Mouse (Mus musculus) thymus, postnatal 36 days (tissue): Measurements from ENCODE around the gene Elp6.
A peak's percentile ranks its signal among the peaks of the same experiment; 100 is the strongest.

Experiments used
- DNase-seq, 2 experiments: peaks; one replicate each; pipeline ENCODE4 v3.0.0; 2022; ENCODE audit warnings: mixed read lengths in 2 of 2

The Elp6 gene

DNA sequence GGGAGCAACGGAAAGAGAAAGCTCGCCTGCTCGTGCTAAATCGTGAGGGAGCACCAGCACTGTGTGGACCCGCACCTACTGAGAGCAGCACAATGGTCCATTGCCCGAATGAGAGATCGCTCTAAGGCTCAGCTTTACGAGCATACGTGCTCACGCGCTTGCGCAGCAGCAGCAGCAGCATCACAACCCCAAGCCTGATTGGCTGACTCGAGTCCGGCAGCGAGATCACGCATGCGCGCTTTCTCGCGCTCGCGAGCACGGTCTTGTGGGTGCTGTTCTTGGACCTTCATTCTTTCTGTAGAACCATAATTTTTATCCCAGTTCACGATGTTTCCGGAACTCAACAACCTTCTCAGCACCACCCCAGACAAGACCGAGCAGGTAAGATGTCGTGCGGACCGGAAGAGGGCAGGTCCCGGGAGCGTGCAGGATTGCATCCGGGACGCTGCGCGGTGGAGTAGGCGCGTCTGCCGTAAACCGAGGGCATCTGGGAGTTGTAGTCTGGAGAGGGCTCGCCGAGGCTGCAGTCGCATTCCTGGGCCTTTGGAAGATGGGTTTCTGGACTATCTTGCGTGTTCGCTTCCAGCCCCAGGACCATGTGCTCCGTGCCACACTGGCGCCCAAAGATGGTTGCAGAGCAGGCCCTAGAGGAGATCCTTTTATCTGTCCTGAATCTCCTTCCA, at the start of gene Elp6:
Gene Elp6, plus strand, starts transcription at position 205 of the 683 bp plus-strand sequence.
- peak; percentile 88 for DNase-seq

DNA sequence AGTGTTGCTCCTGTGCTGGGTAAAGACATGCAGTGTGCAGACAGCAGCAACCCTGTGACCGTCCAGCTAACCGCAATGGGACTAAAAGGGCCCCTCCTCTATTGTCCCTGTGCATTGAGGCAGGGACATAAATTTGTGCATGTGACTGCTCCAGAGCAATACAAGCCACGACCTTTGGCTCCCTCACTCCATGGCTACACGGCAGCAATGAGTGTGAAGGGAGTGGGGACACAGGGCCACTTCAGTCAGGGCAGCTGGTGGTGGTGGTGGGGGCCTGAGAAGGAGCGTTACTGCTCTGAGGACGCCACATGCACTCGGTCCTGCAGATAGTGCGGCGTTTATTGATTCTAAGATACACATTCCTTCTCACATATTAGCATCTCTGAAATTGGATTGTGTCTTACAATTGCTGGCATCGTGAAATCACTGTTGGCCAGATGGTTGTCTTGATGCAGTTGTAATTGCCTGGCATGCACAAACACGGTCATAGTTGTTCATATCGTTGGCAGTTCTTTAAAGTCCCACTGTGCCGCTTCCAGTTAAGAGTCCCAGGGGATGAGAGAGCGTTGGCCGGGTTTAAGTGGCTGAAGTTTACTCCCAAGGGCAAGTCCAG, 49.5 kb upstream of the Elp6 start:
- no peak for DNase-seq

DNA sequence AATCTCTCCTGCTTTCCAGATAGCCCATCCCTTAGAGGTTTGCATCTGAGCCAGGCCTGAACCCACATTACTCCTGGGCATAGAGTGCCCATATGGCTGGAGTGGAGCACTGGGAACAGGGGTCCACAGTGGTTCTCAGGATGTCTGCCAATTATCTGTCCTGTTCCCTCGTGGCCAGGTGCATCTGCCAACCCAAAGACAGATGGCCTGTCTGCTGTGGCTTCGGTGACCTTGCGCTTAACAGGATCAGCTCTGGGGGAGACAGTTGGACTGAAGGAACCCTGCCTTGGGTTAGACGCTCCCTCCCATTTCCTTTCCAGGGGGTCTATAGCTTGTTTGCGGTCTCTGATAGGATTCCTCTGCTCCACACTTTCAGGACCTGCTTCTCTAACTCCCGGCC, 46.3 kb upstream of the Elp6 start:
- DNase-seq, result no peak

DNA sequence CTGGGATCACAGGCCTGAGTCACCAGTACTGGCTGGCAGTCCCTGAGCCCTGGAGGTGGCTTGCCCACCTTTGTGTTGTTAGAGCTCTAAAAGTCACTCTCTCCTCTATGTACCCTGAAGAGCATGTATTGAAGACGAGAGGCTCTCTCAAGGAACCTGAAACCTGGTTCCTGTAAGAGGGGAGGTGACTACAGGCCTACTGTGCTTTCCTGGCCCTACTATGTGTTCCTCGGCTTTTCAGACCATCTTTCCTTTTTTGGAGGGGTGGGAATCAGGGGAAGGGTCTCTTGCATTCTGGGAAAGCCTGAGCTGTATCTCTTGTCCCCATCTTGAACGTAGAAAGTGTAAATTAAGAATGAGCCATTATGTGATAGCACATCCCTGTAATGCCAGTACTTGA, 45.9 kb upstream of the Elp6 start:
- no peak for DNase-seq

DNA sequence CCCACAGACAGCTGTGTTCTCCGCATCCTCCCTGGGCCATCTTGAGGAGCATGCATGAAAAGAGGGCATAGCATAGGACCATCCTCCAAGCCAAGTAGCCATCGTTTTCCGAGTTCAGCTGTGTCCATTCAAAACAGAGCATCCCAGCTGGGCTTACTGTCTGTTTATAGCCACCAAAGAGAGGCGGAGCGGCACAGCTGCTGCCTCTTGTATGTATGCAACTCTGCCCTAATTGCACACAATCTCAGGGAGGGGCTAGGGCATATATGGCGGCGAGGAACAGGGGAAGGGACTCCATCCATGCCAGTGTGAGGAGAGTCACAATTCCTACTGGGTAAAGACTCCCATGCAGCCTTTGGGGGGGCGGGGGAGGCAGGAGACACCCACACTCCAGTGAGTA, 41.8 kb upstream of the Elp6 start:
- DNase-seq, result no peak

DNA sequence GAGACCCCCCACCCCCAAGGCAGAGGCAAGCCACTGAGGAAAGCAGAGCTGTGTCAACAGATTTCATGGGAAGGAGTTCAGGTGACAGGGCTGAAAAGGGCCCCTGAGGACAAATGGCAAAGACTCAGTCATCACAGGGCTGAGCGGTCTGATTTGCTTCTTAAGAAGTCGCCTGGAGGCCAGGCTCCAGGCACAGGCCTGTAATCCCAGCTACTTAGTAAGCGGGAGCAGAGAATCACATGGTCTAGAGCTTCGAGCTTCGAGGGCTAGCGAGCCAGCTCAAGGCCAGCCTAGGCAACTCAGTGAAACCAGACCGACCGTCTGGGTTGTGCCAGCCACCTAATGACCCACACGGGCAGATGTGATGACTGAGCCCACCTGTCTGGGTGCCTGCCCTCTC, 40.0 kb upstream of the Elp6 start:
- DNase-seq, result no peak

DNA sequence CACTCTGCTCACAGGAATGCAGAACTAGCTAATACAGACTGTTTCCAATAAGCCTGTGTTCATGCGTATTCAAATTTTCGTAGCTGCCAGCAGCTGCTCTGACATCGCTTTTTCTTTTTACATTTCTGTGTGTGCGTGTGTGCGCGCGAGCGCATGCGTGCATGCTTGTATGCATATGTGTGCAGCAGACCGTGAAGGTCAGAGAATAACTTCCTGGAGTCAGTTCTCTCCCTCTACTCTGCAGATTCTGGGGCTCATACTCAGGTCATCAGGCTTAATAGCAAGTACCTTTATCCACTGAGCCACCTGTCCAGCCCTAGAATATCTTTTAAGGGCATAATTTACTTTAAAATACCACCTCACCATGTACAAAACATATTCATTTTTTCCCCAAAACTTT, 36.6 kb upstream of the Elp6 start:
- no peak for DNase-seq

DNA sequence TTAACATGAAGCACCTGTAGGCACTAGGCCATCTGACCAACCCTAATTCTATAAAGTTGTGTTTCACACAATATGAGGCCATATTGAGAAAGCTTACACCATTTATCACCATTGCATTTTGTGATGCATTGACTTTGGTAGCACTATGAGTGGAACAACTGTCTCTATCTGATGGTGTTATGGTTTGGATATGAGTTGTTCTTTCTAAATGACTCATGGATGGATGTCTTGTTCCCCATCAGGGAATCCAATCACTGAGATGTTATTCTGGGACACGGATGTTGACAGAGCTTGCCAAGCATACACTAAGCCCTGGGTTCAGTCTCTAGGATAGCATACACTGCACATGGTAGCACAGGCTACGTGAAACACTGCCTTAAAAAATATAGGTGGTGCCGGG, 32.6 kb upstream of the Elp6 start:
- no peak for DNase-seq

DNA sequence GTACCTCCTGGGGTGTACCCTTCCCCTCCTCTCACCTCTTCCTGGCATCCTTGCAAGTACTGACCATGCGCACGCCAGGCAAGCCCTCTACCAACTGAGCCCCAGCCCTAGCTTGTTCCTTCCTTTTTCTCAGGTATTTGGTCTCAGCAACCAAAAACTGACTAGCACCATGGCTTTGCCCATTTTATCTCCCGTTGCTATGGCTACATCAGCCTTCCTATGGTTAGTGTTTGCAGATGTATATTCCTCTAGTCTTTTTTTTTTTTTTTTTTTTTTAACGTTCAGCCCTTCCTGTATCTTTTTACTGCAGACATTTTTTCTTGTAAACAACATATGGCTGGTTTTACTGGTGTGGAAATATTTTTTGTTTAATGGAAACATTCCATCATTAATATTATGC, 31.5 kb upstream of the Elp6 start:
- DNase-seq, result no peak

DNA sequence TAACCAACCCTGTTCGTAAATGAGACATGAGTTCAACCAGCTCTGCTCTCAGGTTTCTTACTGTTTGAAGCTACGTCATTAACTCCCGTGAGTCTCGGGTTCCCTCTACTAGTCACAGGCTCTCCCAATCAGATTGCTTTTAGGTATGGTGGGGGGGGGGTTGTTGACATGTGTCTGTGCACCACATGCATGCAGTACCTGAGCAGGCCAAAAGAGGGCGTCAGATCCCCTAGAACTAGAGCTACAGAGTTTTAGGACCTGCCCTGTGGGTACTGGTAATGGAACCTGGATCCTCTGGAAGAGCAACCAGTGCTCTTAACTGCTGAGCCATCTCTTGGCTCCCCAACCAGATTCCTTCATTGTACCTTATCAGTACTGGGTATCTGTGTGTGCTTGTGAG, 29.1 kb upstream of the Elp6 start:
- peak; percentile 8 to 11 for DNase-seq

DNA sequence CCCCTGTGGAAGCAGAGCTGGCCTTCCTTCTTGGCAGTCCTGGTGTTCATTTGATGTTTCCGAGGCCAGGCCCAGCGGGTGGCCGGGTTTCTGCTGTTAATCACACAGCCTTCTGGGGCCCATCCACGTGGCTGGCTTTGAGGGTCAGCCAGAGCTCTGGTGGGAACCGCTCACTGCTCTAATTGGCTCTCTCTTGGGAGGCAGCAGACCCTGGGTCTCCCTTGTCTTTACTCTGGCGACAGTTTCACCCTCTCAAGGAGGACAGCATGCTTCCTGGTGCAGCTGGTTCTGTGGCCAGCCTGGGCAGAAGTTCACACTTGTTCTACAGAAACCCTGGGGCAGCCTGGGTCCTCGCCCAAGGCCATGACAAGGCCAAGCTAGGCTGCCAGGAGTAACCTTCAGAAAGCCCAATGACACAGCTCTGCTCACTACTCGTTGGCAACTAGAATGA, 27.5 kb upstream of the Elp6 start:
- no peak for DNase-seq

DNA sequence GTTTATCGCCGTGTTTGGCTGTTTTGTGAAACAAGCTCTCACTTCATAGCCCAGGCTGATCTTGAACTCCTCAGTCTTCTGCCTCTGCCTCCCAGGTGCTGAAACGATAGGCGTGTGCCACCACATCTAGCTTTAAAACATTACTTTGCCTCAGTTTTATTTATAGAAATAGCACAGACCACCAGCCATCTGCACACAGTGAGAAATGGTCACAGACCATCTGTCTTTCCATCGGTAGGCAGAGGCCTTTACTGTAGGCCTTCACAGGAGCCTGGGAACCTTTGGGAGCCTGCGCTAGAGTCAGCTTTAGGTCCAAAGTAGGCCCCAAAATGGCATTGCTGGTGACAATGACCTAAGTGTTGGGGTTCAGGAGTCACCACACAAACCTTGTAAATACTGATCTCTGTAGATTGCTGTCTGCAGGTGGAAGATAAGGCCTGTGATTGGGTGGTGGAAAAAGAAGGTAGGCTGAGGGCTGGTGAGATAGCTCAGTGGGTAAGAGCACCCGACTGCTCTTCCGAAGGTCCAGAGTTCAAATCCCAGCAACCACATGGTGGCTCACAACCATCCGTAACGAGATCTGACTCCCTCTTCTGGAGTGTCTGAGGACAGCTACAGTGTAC, 20.8 kb upstream of the Elp6 start:
- DNase-seq, result no peak

DNA sequence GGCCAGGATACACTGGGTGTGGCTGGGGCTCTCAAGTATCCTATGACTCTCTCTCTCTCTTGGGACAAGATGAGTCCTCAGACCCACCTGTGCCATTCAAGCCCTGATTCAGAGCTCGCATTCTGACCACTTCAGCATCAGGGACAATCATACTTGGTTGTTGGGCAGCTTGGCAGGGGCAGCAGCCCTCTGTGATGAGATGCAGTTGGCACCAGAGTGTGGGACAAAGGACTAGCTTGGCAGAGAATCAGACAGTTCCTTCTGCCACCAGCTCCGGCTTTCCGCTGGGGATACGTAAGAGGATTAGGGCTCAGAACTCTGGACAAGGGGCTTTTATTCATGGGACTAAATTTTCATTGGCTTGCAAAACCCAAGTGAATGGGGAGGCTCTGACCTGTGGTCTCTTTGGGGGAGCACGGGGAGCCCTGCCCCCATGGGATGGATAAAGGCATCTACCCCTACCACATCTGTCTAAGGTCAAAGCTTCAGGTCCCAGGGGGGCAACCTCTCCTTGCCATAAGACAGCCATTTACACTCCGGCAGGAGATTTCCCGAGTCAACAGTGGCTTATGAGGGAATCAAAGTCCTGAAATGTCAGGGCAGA, 17.6 kb upstream of the Elp6 start:
- no peak for DNase-seq

DNA sequence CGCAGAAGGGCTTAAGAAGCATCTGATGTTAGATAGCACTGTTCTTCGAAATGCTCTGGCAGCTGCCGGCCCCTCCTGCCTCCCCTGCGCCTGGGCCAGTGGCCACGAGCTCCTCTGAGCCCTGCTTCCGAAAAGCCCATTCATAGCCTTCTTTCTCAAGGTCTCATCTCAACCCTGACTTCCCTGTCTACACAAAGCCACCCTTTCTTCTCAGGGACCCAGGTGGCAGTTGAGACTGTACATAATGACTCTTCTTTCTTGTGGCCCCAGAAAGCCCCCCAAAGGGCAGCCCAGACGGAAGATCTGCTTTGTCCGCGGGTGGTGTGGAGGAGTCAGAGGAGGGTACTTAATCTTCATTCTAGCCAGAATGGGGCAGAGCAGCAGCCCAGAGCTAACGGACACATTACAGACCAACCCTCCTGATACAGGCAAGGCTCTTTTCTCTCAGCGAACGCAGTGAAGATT, 11.7 kb upstream of the Elp6 start:
- DNase-seq, result no peak

DNA sequence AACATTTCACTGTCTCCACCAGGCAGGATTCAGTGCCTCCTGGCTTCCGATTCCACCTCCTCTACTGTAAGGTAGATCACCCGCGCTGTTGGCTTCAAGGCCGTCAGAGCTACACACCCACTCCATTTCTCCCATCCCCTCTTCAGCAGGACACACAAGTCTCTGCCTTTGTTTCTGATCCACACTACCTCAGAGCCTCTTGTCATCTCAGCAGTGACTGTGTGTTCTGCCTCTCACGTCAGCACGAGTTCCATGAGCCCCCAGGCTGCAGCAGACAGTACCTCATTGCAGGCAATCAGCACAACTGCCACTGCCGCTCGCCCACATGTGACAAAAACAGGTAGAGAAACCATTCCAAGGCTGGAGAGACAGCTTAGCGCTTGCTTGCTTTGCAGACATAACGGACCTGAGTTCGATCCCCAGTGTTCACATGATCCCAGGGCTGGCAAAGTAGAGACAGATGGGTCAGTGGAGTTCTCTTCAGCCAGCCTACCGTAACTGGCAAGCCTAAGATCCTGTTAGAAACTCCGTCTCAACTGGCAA, 11.0 kb upstream of the Elp6 start:
- no peak for DNase-seq

DNA sequence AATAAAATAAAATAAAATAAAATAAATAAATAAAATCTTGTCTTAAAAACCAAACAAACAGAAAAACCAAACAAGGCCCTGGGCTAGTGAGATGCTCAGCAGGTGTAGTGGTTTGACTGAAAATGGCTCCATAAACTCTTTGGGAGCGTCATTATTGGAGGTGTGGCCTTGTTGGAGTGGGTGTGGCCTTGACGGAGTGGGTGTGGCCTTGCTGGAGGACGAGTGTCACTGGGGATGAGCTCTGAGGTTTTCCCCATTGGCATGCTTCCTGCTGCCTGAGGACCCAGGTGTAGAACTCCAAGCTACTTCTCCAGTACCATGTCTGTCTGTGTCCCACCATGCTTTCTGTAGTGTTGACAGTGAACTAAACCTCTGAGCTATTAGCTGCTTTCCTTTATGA, 10.2 kb upstream of the Elp6 start:
- no peak for DNase-seq

DNA sequence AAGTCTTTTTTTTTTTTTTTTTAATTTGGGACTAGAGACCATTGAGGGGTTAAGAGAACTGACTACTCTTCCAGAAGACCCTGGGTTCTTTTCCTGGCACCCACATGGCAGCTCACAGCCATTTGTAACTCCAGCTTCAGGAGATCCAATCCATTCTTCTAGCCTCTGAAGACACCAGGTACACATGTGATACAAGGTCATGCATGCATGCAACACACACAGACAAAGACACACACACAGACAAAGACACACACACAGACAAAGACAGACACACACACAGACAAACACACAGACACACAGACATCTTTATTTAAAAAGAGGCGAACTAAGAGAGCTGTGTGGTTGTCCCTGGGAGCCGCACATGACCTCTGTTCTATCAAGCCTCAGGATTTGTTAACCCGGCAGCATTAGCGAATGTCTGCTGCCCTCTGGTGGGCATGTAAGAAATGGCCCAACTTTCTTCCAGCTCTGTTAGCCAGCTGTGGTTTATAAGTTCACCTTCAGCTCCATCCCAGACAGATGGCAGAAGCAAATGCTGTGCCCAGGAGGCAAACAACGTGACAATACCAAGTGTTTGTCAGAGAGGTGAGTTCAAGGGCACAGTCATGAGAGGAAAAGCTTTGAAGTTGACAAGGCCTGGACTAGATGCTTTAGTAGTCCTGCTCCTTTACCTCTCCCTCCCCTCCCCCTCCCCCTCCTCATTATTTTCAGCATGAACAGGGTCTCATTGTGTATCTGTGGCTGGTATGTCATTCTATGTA, 7.9 kb upstream of the Elp6 start:
- DNase-seq, result peak; percentile 63 to 70

DNA sequence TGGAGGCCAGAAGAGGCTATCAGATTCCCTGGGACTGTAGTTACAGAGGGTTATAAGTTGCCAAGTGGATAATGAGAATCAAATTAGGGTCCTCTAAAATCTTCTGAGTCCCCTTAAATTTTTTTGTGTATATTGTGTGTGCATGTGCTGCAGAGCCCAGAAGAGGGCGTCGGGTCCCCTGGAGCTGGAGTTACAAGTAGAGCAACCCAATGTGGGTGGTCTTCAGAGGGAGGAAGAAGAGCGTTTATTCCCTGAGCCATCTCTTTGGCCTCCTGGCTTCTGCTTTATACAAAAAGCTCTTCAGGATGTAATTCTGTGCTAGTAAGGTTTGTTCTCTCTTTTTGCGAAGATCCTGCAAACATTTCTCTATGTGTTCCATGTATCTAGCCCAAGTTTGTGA, 457 bp upstream of the Elp6 start:
- peak in 1 of 2 experiments; percentile 50 for DNase-seq

DNA sequence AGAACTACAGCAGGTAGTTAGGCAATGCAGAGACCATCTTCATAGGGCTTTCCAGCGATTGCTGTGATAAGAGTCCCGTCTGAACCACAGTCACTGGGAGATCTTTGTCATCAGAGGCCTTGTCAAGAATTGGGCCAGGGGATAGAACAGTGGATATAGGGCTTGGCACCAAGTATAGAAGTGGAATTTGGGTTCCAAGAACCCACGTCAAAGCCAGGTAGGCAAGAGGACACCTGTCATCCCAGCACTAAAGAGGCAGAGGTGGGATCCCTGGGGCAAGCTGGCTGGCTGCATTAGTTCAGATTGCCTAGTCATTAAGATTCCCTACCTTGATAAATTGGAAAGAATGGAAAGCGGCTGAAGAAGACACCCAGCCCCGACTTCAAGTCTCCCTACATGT, 1.4 kb downstream of the Elp6 start:
- DNase-seq, result no peak

DNA sequence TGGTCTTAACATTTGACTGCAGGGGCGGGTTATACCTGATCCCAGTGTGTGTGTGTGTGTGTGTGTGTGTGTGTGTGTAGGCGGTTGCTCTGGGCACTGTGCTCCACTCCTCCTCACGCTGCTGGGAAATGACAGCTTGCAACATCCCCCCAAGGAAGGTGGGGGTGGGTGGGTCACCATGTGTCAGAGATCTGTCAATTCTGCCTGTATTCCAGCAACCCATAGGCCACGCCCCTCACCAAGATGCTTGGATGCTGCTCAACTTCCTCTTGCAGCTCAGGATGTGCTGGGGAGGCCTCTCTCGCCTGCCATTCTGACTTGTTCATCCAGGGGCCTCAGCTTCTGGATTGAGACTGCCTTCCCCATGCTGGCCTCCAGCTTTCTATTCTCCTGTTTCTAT, 9.7 kb downstream of the Elp6 start:
- no peak for DNase-seq

DNA sequence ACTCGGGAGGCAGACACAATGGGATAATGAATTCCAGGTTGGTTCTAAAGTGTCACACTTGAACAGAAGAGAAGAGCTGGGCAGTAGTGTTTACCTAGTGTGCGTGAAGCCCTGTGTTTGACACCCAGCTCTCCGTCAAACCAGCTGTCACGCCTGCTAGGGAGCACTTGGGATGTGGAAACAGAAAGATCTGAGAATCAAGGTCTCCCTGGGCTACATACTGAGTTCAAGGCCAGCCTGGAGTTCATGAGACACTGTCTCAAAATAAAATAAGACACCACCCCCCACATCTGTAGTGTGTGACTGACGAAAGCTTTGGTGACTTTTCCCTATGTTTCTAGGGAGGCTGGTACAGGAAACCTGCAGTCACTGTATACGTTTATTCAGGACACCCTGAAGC, 10.4 kb downstream of the Elp6 start:
- no peak for DNase-seq

DNA sequence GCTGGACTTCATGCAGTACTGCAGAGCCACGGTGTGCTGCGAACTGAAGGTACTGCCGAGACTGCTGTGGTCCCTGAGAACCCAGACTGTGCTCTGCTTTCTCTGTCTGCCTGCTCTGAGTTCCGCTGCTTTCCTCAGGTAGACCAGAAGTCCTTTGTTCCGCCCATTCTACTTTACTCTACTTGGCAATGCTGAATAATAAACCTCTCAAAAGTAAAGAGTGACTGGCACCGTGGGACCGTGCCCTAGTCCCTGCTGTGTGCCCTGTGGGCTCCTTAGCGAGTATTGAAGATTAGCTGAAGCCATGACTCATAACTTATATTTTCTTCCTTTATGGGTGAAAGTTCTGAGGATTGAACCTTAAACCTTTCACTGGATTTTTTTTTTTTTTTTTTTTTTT, 10.9 kb downstream of the Elp6 start:
- DNase-seq, result no peak

DNA sequence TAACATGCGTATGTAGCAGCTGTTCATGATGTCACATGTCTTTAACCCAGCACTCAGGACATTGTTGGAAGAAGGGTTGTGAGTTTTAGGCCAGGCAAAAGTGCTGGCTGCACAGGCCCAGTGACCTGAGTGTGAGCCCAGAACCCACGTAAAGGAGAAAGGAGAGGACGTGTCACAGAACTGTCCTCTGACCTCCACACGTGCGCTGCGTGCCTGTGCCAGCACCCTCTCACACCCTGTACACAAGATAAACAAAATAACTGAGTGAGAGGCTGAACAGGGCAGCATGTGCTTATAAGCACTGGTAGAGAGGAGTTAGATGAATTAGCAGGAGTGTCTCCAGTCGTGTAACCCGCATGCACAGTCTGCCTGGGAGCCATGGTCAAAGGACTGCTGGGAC, 11.5 kb downstream of the Elp6 start:
- DNase-seq, result no peak
